Mouse (Mus musculus) liver (tissue): ENCODE measurements at regions not wholly inside any gene's neighbourhood (a gene's known extent, or its start where the extent isn't known, plus 50 kb on each side); places are given as distances from the start of the nearest gene placed in this dataset.

Source experiments
- DNase-seq: peaks from one replicate; pipeline ENCODE4 v3.0.0-alpha.2; 2020; ENCODE audit warnings: mixed read lengths

- DNase-seq: no peak
Observed at GRCm38 (mm10) chr9:113417106-113417505, 291.0 kb downstream of the Pdcd6ip start.

GRCm38 (mm10) chr9:113415511-113415931 is 292.5 kb downstream of the Pdcd6ip start:
- no peak for DNase-seq

- no peak for DNase-seq
Observed at GRCm38 (mm10) chr9:113414690-113415089, 293.4 kb downstream of the Pdcd6ip start.

GRCm38 (mm10) chr9:113413851-113414250 is 294.2 kb downstream of the Pdcd6ip start:
- no peak for DNase-seq

GRCm38 (mm10) chr9:113411638-113412037 is 296.4 kb downstream of the Pdcd6ip start:
- no peak for DNase-seq

- no peak for DNase-seq
Observed at GRCm38 (mm10) chr9:113408521-113408920, 299.5 kb downstream of the Pdcd6ip start.

DNA sequence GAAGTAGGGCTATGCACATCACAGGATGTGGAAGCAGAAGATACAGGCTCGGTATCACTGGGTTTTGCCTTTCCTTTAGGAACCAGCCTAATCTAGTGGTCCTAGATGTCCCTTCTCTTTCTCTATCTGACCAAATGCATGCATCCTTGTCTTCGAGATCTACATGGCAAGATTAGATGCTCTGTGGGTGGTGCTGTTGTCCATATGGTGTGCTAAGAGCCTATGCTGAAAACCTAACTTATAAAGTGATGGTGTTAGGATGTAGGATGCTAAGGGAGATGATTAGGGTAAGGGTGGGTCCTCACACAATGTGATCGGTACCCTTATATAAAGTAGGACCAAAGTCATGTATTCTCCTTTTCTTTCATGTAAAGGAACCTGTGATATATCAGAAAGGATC is 313.7 kb downstream of the Pdcd6ip start:
- DNase-seq: no peak

GRCm38 (mm10) chr9:113387356-113387755 is 320.7 kb downstream of the Pdcd6ip start:
- DNase-seq: no peak

DNA sequence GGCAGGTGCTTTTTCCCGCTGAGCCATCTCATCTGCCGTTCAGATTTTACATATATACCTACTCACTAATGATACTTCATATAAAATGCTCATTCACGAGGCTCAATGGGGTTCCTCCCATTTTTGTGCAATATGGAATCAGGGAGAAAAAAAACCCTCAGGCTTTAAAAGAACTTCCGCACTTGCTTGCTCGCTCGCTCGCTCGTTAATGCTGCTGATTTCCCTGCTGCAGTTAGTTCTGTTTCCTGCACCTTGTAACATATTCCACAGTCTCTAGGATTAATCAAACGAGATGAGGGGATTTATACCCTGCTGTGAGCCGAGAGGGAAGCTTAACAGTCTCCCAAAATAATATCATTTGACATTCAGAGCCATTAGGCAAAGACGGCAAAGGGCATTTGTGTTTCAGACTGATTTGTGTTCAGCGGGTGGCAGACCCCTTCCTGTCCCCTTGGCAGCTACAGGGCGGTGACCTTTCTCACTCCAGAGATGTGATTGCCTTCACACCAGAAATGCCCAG is 326.4 kb downstream of the Pdcd6ip start:
- no peak for DNase-seq

GRCm38 (mm10) chr9:113380408-113381129 is 327.5 kb downstream of the Pdcd6ip start:
- no peak for DNase-seq

- DNase-seq: no peak
Observed at GRCm38 (mm10) chr9:113378525-113378924, 329.5 kb downstream of the Pdcd6ip start.

DNA sequence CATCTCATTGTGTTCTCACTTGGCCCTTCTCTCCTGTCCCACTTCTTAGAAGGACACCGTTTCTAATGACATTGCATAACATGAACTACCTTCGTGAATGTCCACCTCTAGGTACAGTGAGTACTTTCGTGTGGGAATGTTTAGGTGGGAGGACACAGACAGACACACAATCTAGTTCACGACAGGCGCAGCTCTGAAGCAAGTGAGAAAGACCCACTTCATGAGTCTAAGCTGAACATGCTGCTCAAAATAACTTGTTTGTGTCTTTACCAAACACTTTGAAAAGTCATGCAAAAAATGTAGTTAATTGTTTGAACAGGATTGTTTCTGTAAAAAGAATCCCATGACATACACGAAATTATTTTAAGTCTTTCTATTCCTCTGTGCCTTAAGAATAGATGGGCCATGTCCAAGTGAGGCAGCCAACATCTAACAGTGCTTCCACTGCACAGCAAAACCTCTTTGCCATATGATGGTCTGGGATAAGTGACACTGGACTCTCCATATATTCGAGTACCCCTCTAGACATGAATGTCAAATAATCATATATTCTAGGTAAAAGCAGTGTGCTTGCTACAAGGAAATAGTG is 336.2 kb downstream of the Pdcd6ip start:
- no peak for DNase-seq

- DNase-seq: no peak
Observed at GRCm38 (mm10) chr9:113347942-113348341, 360.1 kb downstream of the Pdcd6ip start.

DNA sequence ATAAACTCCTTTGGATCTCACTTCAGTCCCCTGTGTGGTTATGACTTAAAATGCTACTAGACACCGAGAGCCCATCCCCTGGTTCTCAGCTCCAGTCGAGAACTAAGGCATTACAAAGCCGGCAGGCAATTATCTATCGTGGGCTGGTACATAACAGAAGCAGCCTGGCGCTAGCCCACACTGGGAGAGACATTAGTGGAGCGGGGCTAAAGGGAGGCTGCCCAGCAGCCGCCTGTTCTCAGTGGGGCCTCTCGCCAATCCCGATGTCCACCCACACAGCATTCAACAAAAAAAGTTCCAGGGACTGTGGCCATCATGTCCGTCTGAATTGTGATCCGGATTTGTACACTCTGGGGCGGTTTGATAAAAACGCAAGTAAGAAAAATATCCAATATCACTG is 361.5 kb downstream of the Pdcd6ip start:
- DNase-seq: no peak

GRCm38 (mm10) chr9:113342131-113342530 is 365.9 kb downstream of the Pdcd6ip start:
- no peak for DNase-seq

DNA sequence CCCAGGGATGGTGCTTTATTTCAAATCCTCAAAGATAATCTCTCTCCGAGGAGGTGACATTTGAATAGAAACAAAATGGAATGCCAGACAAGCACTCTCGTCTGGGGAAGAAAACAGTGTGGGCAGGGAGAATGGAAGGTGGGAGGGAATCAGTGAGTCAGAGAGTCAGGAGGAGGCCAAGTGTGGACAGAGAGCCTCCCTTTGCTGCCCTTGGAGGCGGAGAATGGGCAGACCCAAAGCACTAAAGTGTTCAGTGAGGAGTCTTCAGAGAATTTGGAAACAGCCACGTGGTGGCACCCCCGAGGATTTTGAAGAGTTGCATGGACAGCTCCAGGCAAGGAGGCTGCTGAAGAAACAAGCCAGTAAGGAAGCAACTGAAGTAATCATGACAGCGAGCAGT is 367.2 kb downstream of the Pdcd6ip start:
- DNase-seq: no peak

- no peak for DNase-seq
Observed at GRCm38 (mm10) chr9:113340036-113340435, 368.0 kb downstream of the Pdcd6ip start.

DNA sequence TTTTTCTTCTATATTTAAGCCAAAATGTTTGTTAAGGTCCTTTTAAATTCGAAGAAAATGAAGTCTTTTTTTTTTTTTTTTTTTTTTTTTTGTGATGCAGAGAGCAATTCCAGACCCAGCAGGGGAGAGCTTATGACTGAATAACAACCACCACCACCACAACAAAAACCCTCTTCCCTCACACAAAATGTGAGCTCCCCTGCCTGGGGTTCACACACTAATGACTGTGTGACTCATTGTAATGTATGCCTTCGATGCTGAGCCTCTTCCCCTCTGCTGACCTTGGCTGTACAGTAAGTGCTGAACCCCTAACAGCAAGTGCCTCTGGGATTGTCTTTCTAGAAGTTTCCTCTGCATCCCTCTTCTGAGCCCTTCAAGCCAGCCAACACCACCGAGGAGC is 383.6 kb downstream of the Pdcd6ip start:
- DNase-seq: no peak

GRCm38 (mm10) chr9:113309707-113310574 is 398.1 kb downstream of the Pdcd6ip start:
- no peak for DNase-seq

- no peak for DNase-seq
Observed at GRCm38 (mm10) chr9:113305761-113306160, 402.3 kb downstream of the Pdcd6ip start.

- no peak for DNase-seq
Observed at GRCm38 (mm10) chr9:113302429-113302828, 405.6 kb downstream of the Pdcd6ip start.

GRCm38 (mm10) chr9:113300846-113301245 is 407.2 kb downstream of the Pdcd6ip start:
- no peak for DNase-seq

GRCm38 (mm10) chr9:113299900-113300299 is 408.2 kb downstream of the Pdcd6ip start:
- no peak for DNase-seq
